Mouse (Mus musculus) intestine, embryonic 15.5 days (tissue): ENCODE data around the gene Bckdhb. TPM values are rescaled to one million over a fixed set of nuclear protein-coding genes. Genes with fewer than 3 reads are reported as not detected.

ENCODE experiments used
- ATAC-seq: fragments of 200-750 bp; cut with Nextera tagmentation; 2 replicates; pipeline ENCODE4 v1.8.0; 2017; ENCODE audit warnings: moderate TSS enrichment, moderate library complexity
- H3K27ac ChIP-seq: fragments of 300-500 bp; sonication (generic); 2 replicates; pipeline ENCODE4 v1.5.1; 2015; ENCODE audit warnings: mild to moderate bottlenecking, inconsistent platforms
- H3K27me3 ChIP-seq: fragments of 300-500 bp; sonication (generic); replicated peaks from 2 replicates; pipeline ENCODE4 v1.6.1; 2015; ENCODE audit warnings: inconsistent platforms
- H3K36me3 ChIP-seq: fragments of 300-500 bp; sonication (generic); 2 replicates; pipeline ENCODE4 v1.6.1; 2015; ENCODE audit warnings: inconsistent platforms
- H3K4me1 ChIP-seq: fragments of 300-500 bp; sonication (generic); replicated peaks from 2 replicates; pipeline ENCODE4 v1.6.1; 2015; ENCODE audit warnings: inconsistent platforms
- H3K4me2 ChIP-seq: fragments of 300-500 bp; sonication (generic); replicated peaks from 2 replicates; pipeline ENCODE4 v1.6.1; 2015; ENCODE audit warnings: mild to moderate bottlenecking, inconsistent platforms
- H3K4me3 ChIP-seq: fragments of 300-500 bp; sonication (generic); replicated peaks from 2 replicates; pipeline ENCODE4 v1.5.1; 2015; ENCODE audit warnings: inconsistent platforms
- H3K9ac ChIP-seq: fragments of 300-500 bp; sonication (generic); 2 replicates; pipeline ENCODE4 v1.6.1; 2015; ENCODE audit warnings: inconsistent platforms
- H3K9me3 ChIP-seq: fragments of 300-500 bp; sonication (generic); 2 replicates; pipeline ENCODE4 v1.6.1; 2016; ENCODE audit warnings: inconsistent platforms
- WGBS: fragments of 180-500 bp; shearing (Covaris S2); methylation state at CpG from one replicate; pipeline ENCODE4 v1.1.7; 2015; 5-methylcytosine and 5-hydroxymethylcytosine counted together
- polyA plus RNA-seq: library from polyadenylated mRNA; unstranded; fragments of >200 nt; fragmentation: Nextera tagmentation; extraction: Ambion mirVana; gene quantifications from 2 replicates; pipeline ENCODE4 v1.2.1, GENCODE M21; 2015

Gene Bckdhb
- polyA plus RNA-seq, 1 experiment from 2014 or later: 39.5 TPM

DNA sequence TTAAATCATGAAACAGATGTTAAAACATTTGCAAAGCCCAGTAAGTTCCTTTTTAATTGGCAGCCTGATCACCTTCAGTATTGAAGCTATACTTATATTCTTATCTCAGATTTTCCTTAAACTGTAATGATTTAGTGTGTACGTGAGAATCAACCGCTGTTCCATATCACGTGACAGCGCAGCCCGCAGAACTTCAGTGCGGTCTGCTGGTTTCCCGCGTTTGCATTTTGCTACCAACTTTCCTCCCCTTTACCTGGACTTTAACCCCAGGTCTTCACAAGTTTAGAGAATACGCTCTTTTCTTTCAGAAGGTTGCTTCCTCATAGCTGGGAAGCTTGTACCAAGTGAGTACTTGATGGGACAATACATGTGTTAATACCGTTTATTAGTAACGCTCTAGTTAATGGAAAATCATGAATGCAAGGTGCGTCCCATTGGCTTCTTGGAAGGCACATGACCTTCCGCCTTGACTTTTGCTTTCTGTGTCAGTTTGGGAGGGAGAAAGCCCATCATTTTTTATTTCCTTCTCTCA is 171.6 kb downstream of the Bckdhb start:
- Histone ChIP-seq H3K4me1 (no peaks in the 10 kb centered on the region), H3K4me2 (no peak overlapping the region), H3K4me3 (no peak overlapping the region), H3K27ac (no peak overlapping the region), H3K36me3 (no peaks in the 10 kb centered on the region), H3K9me3 (no peaks in the 10 kb centered on the region), H3K27me3 (no peaks in the 10 kb centered on the region), H3K9ac (no peak overlapping the region)
- WGBS: 95% methylated on average over 13 of the region's 13 CpGs
- no peak for ATAC-seq

DNA sequence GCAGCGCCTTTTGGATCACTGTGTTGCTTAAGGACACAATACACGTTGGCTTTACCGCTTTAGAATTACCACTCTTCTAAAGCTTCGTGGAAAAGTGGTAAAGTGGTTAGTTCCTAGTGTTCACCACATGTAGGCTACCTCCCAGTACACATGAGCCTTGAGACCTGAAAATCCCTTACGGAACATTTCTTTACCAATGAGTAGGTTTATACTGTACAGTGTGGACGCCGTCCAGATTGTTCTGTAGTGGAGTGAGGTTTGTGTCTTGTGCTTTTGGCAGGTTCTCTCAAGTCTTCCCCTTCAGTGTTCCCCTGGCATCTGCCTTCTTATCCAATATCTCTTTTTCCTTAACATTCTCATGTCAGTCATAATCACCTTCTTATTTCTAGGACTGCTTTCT is 178.4 kb downstream of the Bckdhb start:
- no peak overlapping the region for H3K27ac ChIP-seq
- H3K36me3 ChIP-seq: no peaks in the 10 kb centered on the region
- H3K4me1 ChIP-seq: no peaks in the 10 kb centered on the region; the same call in 1 of the 2 replicates
- H3K4me2 ChIP-seq: no peak overlapping the region
- no peak overlapping the region for H3K9ac ChIP-seq
- H3K4me3 ChIP-seq: no peak overlapping the region
- no peak for ATAC-seq
- H3K9me3 ChIP-seq: no peaks in the 10 kb centered on the region
- WGBS: 90% methylated on average over 7 of the region's 7 CpGs
- H3K27me3 ChIP-seq: no peaks in the 10 kb centered on the region

DNA sequence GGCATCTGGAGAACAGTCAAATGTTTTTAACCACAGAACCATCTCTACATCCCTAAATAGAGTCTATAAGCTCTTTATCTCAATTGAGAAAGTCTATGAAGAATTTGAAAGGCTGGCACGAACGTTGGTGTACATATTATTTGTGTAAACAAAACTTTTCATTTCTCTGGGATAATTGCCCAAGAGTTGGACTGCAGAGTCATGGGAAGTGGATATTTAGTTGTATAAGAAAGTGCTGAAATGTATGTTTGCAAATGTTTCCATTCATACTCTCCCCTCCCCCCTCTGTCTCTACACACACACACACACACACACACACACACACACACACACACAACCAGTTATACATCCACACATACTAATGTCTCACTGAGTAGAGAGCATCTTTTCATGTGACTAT is 181.5 kb downstream of the Bckdhb start:
- H3K36me3 ChIP-seq: no peaks in the 10 kb centered on the region
- WGBS: 51% methylated on average over 2 of the region's 2 CpGs
- H3K4me3 ChIP-seq: no peak overlapping the region
- ATAC-seq: no peak
- no peaks in the 10 kb centered on the region; the same call in 1 of the 2 replicates for H3K4me1 ChIP-seq
- no peak overlapping the region for H3K4me2 ChIP-seq
- no peaks in the 10 kb centered on the region for H3K9me3 ChIP-seq
- no peak overlapping the region for H3K27ac ChIP-seq
- H3K27me3 ChIP-seq: no peaks in the 10 kb centered on the region
- H3K9ac ChIP-seq: no peak overlapping the region

DNA sequence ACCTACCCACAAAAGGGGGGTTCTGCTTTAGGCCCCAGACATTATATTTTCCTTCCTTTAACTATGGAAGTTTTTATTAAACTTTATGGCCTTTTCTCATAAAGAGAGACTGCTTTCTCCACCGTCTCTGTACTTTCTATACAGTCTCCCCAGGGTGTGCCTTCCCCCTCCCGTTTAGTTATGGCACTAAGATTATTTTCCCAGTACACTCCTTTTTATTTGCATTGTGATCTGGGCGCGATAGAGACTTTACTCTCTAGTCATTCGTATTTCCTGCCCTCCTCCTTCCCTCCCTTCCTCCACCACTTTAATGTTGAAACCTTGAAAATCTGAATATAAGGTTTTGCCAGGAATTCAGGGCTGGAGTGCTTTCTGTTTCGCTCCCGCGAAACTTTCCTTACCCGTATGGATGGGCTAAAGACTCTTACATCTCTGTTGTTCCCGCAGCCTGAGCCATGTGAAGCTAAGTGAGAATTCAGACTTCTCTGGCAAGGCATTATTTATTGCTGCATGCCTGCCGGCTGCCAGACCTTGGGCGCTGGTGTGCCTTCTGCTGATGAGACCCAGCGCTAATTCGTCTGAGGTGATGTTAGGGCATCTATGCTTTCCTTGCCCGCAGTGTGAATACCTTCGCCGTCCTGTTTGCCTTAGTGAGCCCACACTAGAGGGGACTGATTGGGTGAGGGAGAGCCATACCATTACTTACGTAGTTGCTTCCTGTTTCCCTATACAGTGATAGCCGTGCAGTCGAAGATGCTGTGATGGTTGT is 182.3 kb downstream of the Bckdhb start:
- WGBS: 38% methylated on average over 20 of the region's 20 CpGs
- Histone ChIP-seq H3K4me1 (no peaks in the 10 kb centered on the region; the same call in 1 of the 2 replicates), H3K4me3 (peak overlapping the region; percentile 10; the same call in 1 of the 2 replicates), H3K27ac (no peak overlapping the region), H3K9ac (no peak overlapping the region), H3K9me3 (no peaks in the 10 kb centered on the region), H3K27me3 (no peaks in the 10 kb centered on the region), H3K36me3 (no peaks in the 10 kb centered on the region), H3K4me2 (peak overlapping the region; percentile 42)
- peak; percentile 86 for ATAC-seq

- 81% methylated on average over 7 of the region's 7 CpGs for WGBS
- Histone ChIP-seq H3K27me3 (no peaks in the 10 kb centered on the region), H3K9me3 (no peaks in the 10 kb centered on the region), H3K27ac (no peak overlapping the region), H3K9ac (no peak overlapping the region), H3K4me1 (no peaks in the 10 kb centered on the region; the same call in 1 of the 2 replicates), H3K4me2 (no peak overlapping the region), H3K36me3 (no peaks in the 10 kb centered on the region), H3K4me3 (no peak overlapping the region)
- ATAC-seq: no peak
These were observed 183.6 kb downstream of the Bckdhb start for GRCm38 (mm10) chr9:84108534-84108933.

- Histone ChIP-seq H3K4me2 (no peak overlapping the region), H3K9me3 (no peaks in the 10 kb centered on the region), H3K4me3 (no peak overlapping the region), H3K36me3 (no peaks in the 10 kb centered on the region), H3K27me3 (no peaks in the 10 kb centered on the region), H3K27ac (no peak overlapping the region), H3K9ac (no peak overlapping the region), H3K4me1 (no peaks in the 10 kb centered on the region; the same call in 1 of the 2 replicates)
- 58% methylated on average over 6 of the region's 6 CpGs for WGBS
- no peak for ATAC-seq
These were observed 185.0 kb downstream of the Bckdhb start for GRCm38 (mm10) chr9:84109777-84110478.

DNA sequence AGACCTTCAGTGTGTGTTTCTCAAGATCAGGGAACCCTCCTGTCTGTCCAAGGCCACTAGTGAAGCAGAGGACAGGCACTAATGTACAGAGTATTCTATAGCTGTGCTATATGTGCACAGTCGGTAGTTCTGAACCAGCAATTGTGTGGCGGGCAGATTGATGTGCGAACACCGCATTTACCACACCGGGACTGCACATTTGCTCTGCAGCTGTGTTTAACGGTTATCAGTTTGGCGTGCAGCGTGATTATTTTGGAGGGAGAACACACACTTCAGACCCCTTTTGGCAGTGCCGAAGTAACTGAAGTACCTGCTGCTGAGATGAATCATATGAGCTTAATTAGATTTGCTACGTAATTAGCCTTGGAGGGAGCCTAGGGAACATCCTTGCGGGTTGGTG is 185.7 kb downstream of the Bckdhb start:
- Histone ChIP-seq H3K9ac (no peak overlapping the region), H3K27ac (no peak overlapping the region), H3K27me3 (no peaks in the 10 kb centered on the region), H3K36me3 (no peaks in the 10 kb centered on the region), H3K4me1 (no peaks in the 10 kb centered on the region; the same call in 1 of the 2 replicates), H3K4me2 (no peak overlapping the region), H3K9me3 (no peaks in the 10 kb centered on the region), H3K4me3 (no peak overlapping the region)
- WGBS: 59% methylated on average over 11 of the region's 11 CpGs
- no peak for ATAC-seq

GRCm38 (mm10) chr9:84112319-84112718 is 187.4 kb downstream of the Bckdhb start:
- ATAC-seq: no peak
- no peaks in the 10 kb centered on the region; the same call in 1 of the 2 replicates for H3K4me1 ChIP-seq
- no peak overlapping the region for H3K27ac ChIP-seq
- no peaks in the 10 kb centered on the region for H3K9me3 ChIP-seq
- no peak overlapping the region for H3K4me2 ChIP-seq
- no peak overlapping the region for H3K9ac ChIP-seq
- H3K27me3 ChIP-seq: no peaks in the 10 kb centered on the region
- no peak overlapping the region for H3K4me3 ChIP-seq
- WGBS: 46% methylated on average over 1 of the region's 1 CpGs
- H3K36me3 ChIP-seq: no peaks in the 10 kb centered on the region

DNA sequence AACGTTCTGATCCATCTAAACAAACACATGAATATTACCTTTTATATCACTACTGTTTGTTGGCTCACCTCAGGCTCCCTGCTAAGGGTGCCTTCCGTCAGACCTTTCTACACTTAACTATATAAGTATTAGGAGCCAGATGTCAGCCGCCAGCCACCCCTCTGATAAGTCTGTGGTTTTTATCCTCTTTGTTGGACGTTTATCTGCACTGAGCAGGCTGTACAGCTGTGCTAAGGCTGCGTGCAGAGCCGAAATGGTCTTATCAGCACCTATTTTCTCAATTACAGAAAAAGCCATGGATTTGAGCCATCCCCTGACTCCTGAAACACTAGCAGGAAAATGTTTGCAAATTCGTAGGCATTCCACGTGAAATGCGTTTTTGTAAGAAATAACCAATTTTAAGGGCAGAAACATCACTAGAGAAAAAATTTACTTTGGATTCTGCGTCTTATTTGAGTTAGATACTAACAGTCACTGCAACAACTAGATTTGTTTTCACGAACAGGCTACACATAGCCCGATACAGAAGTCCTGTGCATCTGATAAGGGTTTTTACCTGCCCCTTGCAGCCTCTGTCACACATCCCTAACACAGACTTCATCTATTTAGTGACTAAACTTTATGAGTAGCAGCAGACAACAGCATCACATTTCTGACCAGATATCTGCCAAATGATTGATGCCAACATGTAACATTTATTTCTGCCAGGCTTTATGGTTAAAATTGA is 188.1 kb downstream of the Bckdhb start:
- H3K27ac ChIP-seq: no peak overlapping the region
- no peaks in the 10 kb centered on the region for H3K27me3 ChIP-seq
- ATAC-seq: no peak
- no peak overlapping the region for H3K4me3 ChIP-seq
- H3K9me3 ChIP-seq: no peaks in the 10 kb centered on the region
- H3K4me2 ChIP-seq: no peak overlapping the region
- no peak overlapping the region for H3K9ac ChIP-seq
- H3K36me3 ChIP-seq: no peaks in the 10 kb centered on the region
- WGBS: 72% methylated on average over 12 of the region's 12 CpGs
- no peaks in the 10 kb centered on the region for H3K4me1 ChIP-seq

- Histone ChIP-seq H3K9me3 (no peaks in the 10 kb centered on the region), H3K4me1 (no peaks in the 10 kb centered on the region), H3K27ac (no peak overlapping the region), H3K27me3 (no peaks in the 10 kb centered on the region), H3K9ac (no peak overlapping the region), H3K4me2 (peak overlapping the region; percentile 6; the same call in 1 of the 2 replicates), H3K36me3 (no peaks in the 10 kb centered on the region), H3K4me3 (no peak overlapping the region)
- WGBS: 54% methylated on average over 13 of the region's 13 CpGs
- no peak for ATAC-seq
These were observed 189.3 kb downstream of the Bckdhb start for GRCm38 (mm10) chr9:84114254-84114653.

DNA sequence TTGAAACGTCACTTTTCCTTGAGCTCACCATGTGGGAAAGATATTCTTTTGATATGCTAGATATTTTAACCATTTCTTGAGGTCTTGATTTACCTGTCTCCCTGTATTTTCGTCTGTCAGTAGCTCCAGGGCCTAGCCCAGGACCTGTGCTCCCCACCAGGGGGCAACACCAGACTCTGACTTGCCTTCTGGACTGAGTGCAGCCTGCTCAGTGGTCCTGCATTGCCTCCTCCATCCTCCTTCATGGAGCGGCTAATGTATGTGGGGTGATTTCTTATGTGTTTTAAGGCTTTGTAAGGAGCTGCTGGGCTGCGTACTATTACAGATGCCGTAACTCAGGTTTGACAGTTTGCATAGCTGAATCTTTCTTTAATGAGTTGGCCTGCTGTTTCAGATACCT is 192.4 kb downstream of the Bckdhb start:
- no peaks in the 10 kb centered on the region for H3K4me1 ChIP-seq
- no peak overlapping the region for H3K27ac ChIP-seq
- H3K9ac ChIP-seq: no peak overlapping the region
- WGBS: 63% methylated on average over 5 of the region's 5 CpGs
- no peak for ATAC-seq
- H3K36me3 ChIP-seq: no peaks in the 10 kb centered on the region
- no peak overlapping the region for H3K4me2 ChIP-seq
- no peaks in the 10 kb centered on the region for H3K27me3 ChIP-seq
- no peak overlapping the region for H3K4me3 ChIP-seq
- H3K9me3 ChIP-seq: no peaks in the 10 kb centered on the region

GRCm38 (mm10) chr9:84124996-84125395 is 200.1 kb downstream of the Bckdhb start:
- Histone ChIP-seq H3K4me1 (no peaks in the 10 kb centered on the region), H3K9ac (no peak overlapping the region), H3K36me3 (no peaks in the 10 kb centered on the region), H3K27me3 (no peaks in the 10 kb centered on the region), H3K27ac (no peak overlapping the region), H3K4me2 (no peak overlapping the region), H3K9me3 (no peaks in the 10 kb centered on the region), H3K4me3 (no peak overlapping the region)
- ATAC-seq: no peak
- WGBS: 95% methylated on average over 5 of the region's 5 CpGs
